Mouse (Mus musculus) left cerebral cortex, adult 8-10 months (tissue): ENCODE measurements around the gene Klhl18. TPM values are rescaled to one million over a fixed set of nuclear protein-coding genes. Genes with fewer than 3 reads are reported as not detected.

ENCODE experiments used
- total RNA-seq, 4 experiments: library from RNA; stranded (reverse); gene quantifications; 2 replicates each; pipeline ENCODE4 v1.2.4; 2022

The Klhl18 gene
- total RNA-seq, 4 experiments from 2014 or later, result 23.2 to 28.2 (median 24.7) TPM

Other genes with a start within 250 kb of the Klhl18 start
- 100 to 1,000 TPM; 360 to 411 (median 377) TPM for gene Cspg5, start 232.9 kb downstream of the Klhl18 start, total RNA-seq
- gene Elp6, start 171.5 kb downstream of the Klhl18 start, total RNA-seq, result 10 to 100 TPM; 11.6 to 16.4 (median 14.1) TPM
- gene Scap, start 143.4 kb downstream of the Klhl18 start, total RNA-seq, result 100 to 1,000 TPM in 2 of 4 experiments, 10 to 100 TPM in 2; 93.7 to 105 (median 99.7) TPM
- 10 to 100 TPM; 48.3 to 55.0 (median 50.0) TPM for gene Ptpn23, start 68.5 kb downstream of the Klhl18 start, total RNA-seq
- gene Ngp, start 56.9 kb downstream of the Klhl18 start, total RNA-seq, result under 1 TPM in 2 of 4 experiments, not detected in 2; 0.30 to 0.50 TPM
- 1 to 10 TPM; 4.5 to 6.2 (median 5.2) TPM for gene Kif9, start 264 bp upstream of the Klhl18 start, total RNA-seq
- gene Setd2, start 55.9 kb upstream of the Klhl18 start, total RNA-seq, result 10 to 100 TPM; 58.6 to 74.9 (median 63.6) TPM
- 1 to 10 TPM; 1.4 to 2.9 (median 2.6) TPM for gene Nradd, start 147.8 kb upstream of the Klhl18 start, total RNA-seq
- gene Nbeal2, start 177.5 kb upstream of the Klhl18 start, total RNA-seq, result 10 to 100 TPM; 11.9 to 14.6 (median 12.6) TPM
- gene Ccdc12, start 179.8 kb upstream of the Klhl18 start, total RNA-seq, result 10 to 100 TPM; 69.7 to 73.5 (median 72.6) TPM